ENCODE assay signal across 14 mouse cellular contexts in genomic region chr17:15808015-15808414, GRCm38 (mm10). TPM values are rescaled to one million over a fixed set of nuclear protein-coding genes. Genes with fewer than 3 reads are reported as not detected.
DNase-seq lines count a peak whose midpoint lies in the region; ATAC-seq and TF ChIP-seq lines count a peak whose summit lies in the region.
"Had no signal": no experiment of that assay in that cellular context is flagged by ENCODE, and none has a peak within 500 bp of the region (broad histone marks: within the 10 kb centered on the region; RNA-seq: fewer than 3 reads in every experiment).

No protein-coding gene starts in this region.

- ATAC-seq in hindbrain, embryonic 14.5 days (ENCODE audit: low FRiP score) = peak; percentile 22; the same call in 1 of the 2 replicates
- no peak for ATAC-seq in hindbrain, embryonic 11.5 days (ENCODE audit: low FRiP score)
- ATAC-seq in neural tube, embryonic 13.5 days (ENCODE audit: low read depth) = no peak
- no peak; the same call in 1 of the 2 replicates for ATAC-seq in stomach, embryonic 16.5 days (ENCODE audit: insufficient read depth, low FRiP score)
- ATAC-seq in kidney, embryonic 16.5 days (ENCODE audit: low FRiP score, low TSS enrichment) = no peak
- ATAC-seq: CD4-positive, CD25-positive, alpha-beta regulatory T cell, adult 4 months had no signal

- WGBS in hindbrain, embryonic 14.5 days = 48% methylated on average over 4 of the region's 4 CpGs
- WGBS in hindbrain, embryonic 11.5 days = 68% methylated on average over 4 of the region's 4 CpGs
- 51% methylated on average over 4 of the region's 4 CpGs for WGBS in neural tube, embryonic 13.5 days
- WGBS in limb, embryonic 10.5 days = 65% methylated on average over 4 of the region's 4 CpGs
- WGBS in stomach, embryonic 16.5 days = 37% methylated on average over 4 of the region's 4 CpGs
- 72% methylated on average over 4 of the region's 4 CpGs for WGBS in kidney, embryonic 16.5 days

- no peak overlapping the region for H3K9ac ChIP-seq in hindbrain, embryonic 14.5 days
- no peak overlapping the region for H3K9ac ChIP-seq in hindbrain, embryonic 11.5 days (ENCODE audit: low read depth, low read length)
- 0 out of 2 replicates have a peak overlapping the region, but pooled peaks have one; percentile 32 for H3K9ac ChIP-seq in neural tube, embryonic 13.5 days
- H3K9ac ChIP-seq in stomach, embryonic 16.5 days (ENCODE audit: low read length) = no peak overlapping the region; the same call in 1 of the 2 replicates
- H3K9ac ChIP-seq in kidney, embryonic 16.5 days (replicated peaks; ENCODE audit: low read length) = no peak overlapping the region
- H3K9ac ChIP-seq: liver, embryonic 15.5 days had no signal

- no peaks in the 10 kb centered on the region for H3K27me3 ChIP-seq in hindbrain, embryonic 14.5 days (ENCODE audit: control insufficient read depth, insufficient read depth, low read length)
- H3K27me3 ChIP-seq in hindbrain, embryonic 11.5 days (ENCODE audit: control insufficient read depth, insufficient read depth, low read length) = no peaks in the 10 kb centered on the region
- H3K27me3 ChIP-seq in neural tube, embryonic 13.5 days = no peaks in the 10 kb centered on the region
- H3K27me3 ChIP-seq in limb, embryonic 10.5 days (ENCODE audit: low read depth, poor library complexity, severe bottlenecking) = no peaks in the 10 kb centered on the region
- no peaks in the 10 kb centered on the region for H3K27me3 ChIP-seq in stomach, embryonic 16.5 days (ENCODE audit: control insufficient read depth, insufficient read depth, low read length)
- no peaks in the 10 kb centered on the region for H3K27me3 ChIP-seq in kidney, embryonic 16.5 days (ENCODE audit: insufficient read depth, low read length)
- H3K27me3 ChIP-seq: liver, embryonic 15.5 days had no signal

- H3K4me3 ChIP-seq in hindbrain, embryonic 14.5 days (replicated peaks; ENCODE audit: low read length) = no peak overlapping the region
- no peak overlapping the region for H3K4me3 ChIP-seq in hindbrain, embryonic 11.5 days (ENCODE audit: low read depth, low read length)
- no peak overlapping the region for H3K4me3 ChIP-seq in neural tube, embryonic 13.5 days
- peak overlapping the region; percentile 21; the same call in 1 of the 2 replicates for H3K4me3 ChIP-seq in limb, embryonic 10.5 days
- H3K4me3 ChIP-seq in stomach, embryonic 16.5 days (replicated peaks; ENCODE audit: low read length) = no peak overlapping the region
- H3K4me3 ChIP-seq in kidney, embryonic 16.5 days (ENCODE audit: low read length) = no peak overlapping the region
- no peak overlapping the region for H3K4me3 ChIP-seq in left cerebral cortex, adult 2 months
- H3K4me3 ChIP-seq: liver, embryonic 15.5 days had no signal

- no peak overlapping the region for H3K4me2 ChIP-seq in hindbrain, embryonic 14.5 days (replicated peaks)
- H3K4me2 ChIP-seq in hindbrain, embryonic 11.5 days (replicated peaks; ENCODE audit: low read depth, low read length) = no peak overlapping the region
- no peak overlapping the region for H3K4me2 ChIP-seq in neural tube, embryonic 13.5 days
- H3K4me2 ChIP-seq in stomach, embryonic 16.5 days (ENCODE audit: low read depth, low read length) = no peak overlapping the region
- H3K4me2 ChIP-seq in kidney, embryonic 16.5 days (replicated peaks; ENCODE audit: low read depth, low read length) = no peak overlapping the region
- H3K4me2 ChIP-seq: liver, embryonic 15.5 days had no signal

- no peaks in the 10 kb centered on the region for H3K9me3 ChIP-seq in hindbrain, embryonic 14.5 days (ENCODE audit: control insufficient read depth, low read length)
- no peaks in the 10 kb centered on the region for H3K9me3 ChIP-seq in hindbrain, embryonic 11.5 days (ENCODE audit: control insufficient read depth, low read length)
- H3K9me3 ChIP-seq in neural tube, embryonic 13.5 days = no peaks in the 10 kb centered on the region
- no peaks in the 10 kb centered on the region for H3K9me3 ChIP-seq in limb, embryonic 10.5 days (replicated peaks)
- no peaks in the 10 kb centered on the region for H3K9me3 ChIP-seq in stomach, embryonic 16.5 days (replicated peaks; ENCODE audit: control insufficient read depth, low read length)
- H3K9me3 ChIP-seq in kidney, embryonic 16.5 days (ENCODE audit: low read length) = no peaks in the 10 kb centered on the region
- H3K9me3 ChIP-seq: liver, embryonic 15.5 days had no signal

- H3K27ac ChIP-seq in hindbrain, embryonic 14.5 days = no peak overlapping the region
- no peak overlapping the region for H3K27ac ChIP-seq in hindbrain, embryonic 11.5 days (ENCODE audit: low read depth, low read length)
- H3K27ac ChIP-seq in neural tube, embryonic 13.5 days (replicated peaks) = no peak overlapping the region
- H3K27ac ChIP-seq in limb, embryonic 10.5 days = peak overlapping the region; percentile 81
- peak overlapping the region; percentile 80; the same call in 1 of the 2 replicates for H3K27ac ChIP-seq in stomach, embryonic 16.5 days (ENCODE audit: low read length)
- no peak overlapping the region for H3K27ac ChIP-seq in kidney, embryonic 16.5 days (ENCODE audit: low read length)
- H3K27ac ChIP-seq in left cerebral cortex, adult 2 months = no peak overlapping the region
- H3K27ac ChIP-seq: liver, embryonic 15.5 days had no signal

- TF ChIP-seq CTCF in left cerebral cortex, adult 2 months (IDR thresholded peaks at IDR 0.05) = no peak

- H3K36me3 ChIP-seq in hindbrain, embryonic 14.5 days (replicated peaks; ENCODE audit: control insufficient read depth, insufficient read depth) = peaks cover 29% of the 10 kb centered on the region
- H3K36me3 ChIP-seq in hindbrain, embryonic 11.5 days (ENCODE audit: control insufficient read depth, insufficient read depth, low read length) = peaks cover 7% of the 10 kb centered on the region
- peaks cover 25% of the 10 kb centered on the region for H3K36me3 ChIP-seq in neural tube, embryonic 13.5 days
- H3K36me3 ChIP-seq in limb, embryonic 10.5 days = peaks cover 26% of the 10 kb centered on the region
- H3K36me3 ChIP-seq in stomach, embryonic 16.5 days (ENCODE audit: control insufficient read depth, insufficient read depth, low read length) = peaks cover 10% of the 10 kb centered on the region; the same call in 1 of the 2 replicates
- H3K36me3 ChIP-seq in kidney, embryonic 16.5 days (ENCODE audit: insufficient read depth, low read length) = peaks cover 9% of the 10 kb centered on the region; the same call in 1 of the 2 replicates
- H3K36me3 ChIP-seq: liver, embryonic 15.5 days had no signal

- H3K4me1 ChIP-seq in hindbrain, embryonic 14.5 days (replicated peaks; ENCODE audit: control insufficient read depth, insufficient read depth, low read length) = peaks cover 47% of the 10 kb centered on the region
- H3K4me1 ChIP-seq in hindbrain, embryonic 11.5 days (replicated peaks; ENCODE audit: control insufficient read depth, insufficient read depth, low read length) = peaks cover 3% of the 10 kb centered on the region; the same call in 1 of the 2 replicates
- peaks cover 70% of the 10 kb centered on the region for H3K4me1 ChIP-seq in neural tube, embryonic 13.5 days (replicated peaks)
- peaks cover 58% of the 10 kb centered on the region for H3K4me1 ChIP-seq in limb, embryonic 10.5 days
- H3K4me1 ChIP-seq in stomach, embryonic 16.5 days (ENCODE audit: control insufficient read depth, insufficient read depth, low read length) = peaks cover 43% of the 10 kb centered on the region
- H3K4me1 ChIP-seq in kidney, embryonic 16.5 days (ENCODE audit: insufficient read depth, low read length) = peaks cover 40% of the 10 kb centered on the region
- H3K4me1 ChIP-seq: liver, embryonic 15.5 days had no signal

- intact Hi-C loops in left cerebral cortex, adult 2 months (cut with DNase I) = loop anchor here (5.0 kb wide), 1 partner anchor 1094 kb away; no protein-coding TSS in a partner anchor

- no peak for DNase-seq in hindbrain, embryonic 14.5 days (ENCODE audit: low spot score)
- no peak for DNase-seq in hindbrain, embryonic 11.5 days (ENCODE audit: low spot score)
- no peak for DNase-seq in neural tube, embryonic 10.5 days (ENCODE audit: extremely low spot score, low spot score)
- no peak for DNase-seq in limb, embryonic 10.5 days (ENCODE audit: low spot score)
- no peak for DNase-seq in left cerebral cortex, adult 2 months (ENCODE audit: extremely low spot score in 1 of 2, low spot score in 2 of 2)
- DNase-seq: adrenal gland, adult 8-10 months; cerebellum, adult 9-11 months; thymus, postnatal 4 days had no signal

RNA-seq across cellular contexts. Expression of gene Rgmb, which starts 22.8 kb away (rescaled TPM):
- 95.0 and 100.0 TPM in 2 replicates for polyA plus RNA-seq in hindbrain, embryonic 14.5 days (2014; fragmentation: Nextera tagmentation; extraction: Ambion mirVana)
- 102 and 107 TPM in 2 replicates for polyA plus RNA-seq in hindbrain, embryonic 11.5 days (2014; fragmentation: Nextera tagmentation; extraction: Ambion mirVana)
- 88.9 and 89.6 TPM in 2 replicates for polyA plus RNA-seq in neural tube, embryonic 13.5 days (2015; fragmentation: Nextera tagmentation; extraction: Ambion mirVana)
- 9.0 and 14.2 TPM in 2 replicates for polyA plus RNA-seq in limb, embryonic 10.5 days (2016; fragmentation: Nextera tagmentation; extraction: Ambion mirVana)
- polyA plus RNA-seq in stomach, embryonic 16.5 days (2015; fragmentation: Nextera tagmentation; extraction: Ambion mirVana) = 30.3 and 36.6 TPM in 2 replicates
- polyA plus RNA-seq in kidney, embryonic 16.5 days (2015; fragmentation: Nextera tagmentation; extraction: Ambion mirVana) = 10.1 and 12.2 TPM in 2 replicates
- total RNA-seq in left cerebral cortex, adult 2 months (2021) = 10 to 100 TPM; 71.0 to 75.1 TPM
- total RNA-seq: MEL had no signal

Comparison
In these comparisons a context has a peak if more than half of its experiments do, and no peak if none do; other contexts are left out.
1. H3K27ac ChIP-seq: peak in limb, embryonic 10.5 days (single experiment) and stomach, embryonic 16.5 days (single experiment); none in hindbrain, embryonic 14.5 days (single experiment), hindbrain, embryonic 11.5 days (single experiment), neural tube, embryonic 13.5 days (single experiment), kidney, embryonic 16.5 days (single experiment) and left cerebral cortex, adult 2 months (single experiment).